Mouse (Mus musculus) G1E (cell line): ENCODE results near the gene Methig1. TPM values are rescaled to one million over a fixed set of nuclear protein-coding genes. Genes with fewer than 3 reads are reported as not detected.

Experiments used
- ATAC-seq: 2 replicates; pipeline ENCODE4 v1.8.0; 2016; ENCODE audit warnings: mild to moderate bottlenecking; ENCODE audit not compliant: insufficient number of reproducible peaks, poor library complexity, low FRiP score, severe bottlenecking; ENCODE audit errors: extremely low read depth
- DNase-seq: peaks from one replicate; pipeline ENCODE4 v3.0.0; 2012; ENCODE audit warnings: low spot score
- H3K27me3 ChIP-seq: 2 replicates; pipeline ENCODE4 v1.6.1; 2012; ENCODE audit warnings: mild to moderate bottlenecking, low read length, inconsistent platforms; ENCODE audit not compliant: insufficient read depth
- H3K36me3 ChIP-seq: replicated peaks from 2 replicates; pipeline ENCODE3; 2012; ENCODE audit warnings: mild to moderate bottlenecking, inconsistent platforms
- H3K4me1 ChIP-seq: 2 replicates; pipeline ENCODE4 v1.6.1; 2012; ENCODE audit warnings: low read depth, low read length, inconsistent platforms, mixed read lengths; ENCODE audit not compliant: insufficient read depth
- H3K4me3 ChIP-seq: 2 replicates; pipeline ENCODE4 v1.5.1; 2012; ENCODE audit warnings: low read depth, mild to moderate bottlenecking, inconsistent platforms, low read length, moderate library complexity, mixed read lengths
- H3K9me3 ChIP-seq: replicated peaks from 2 replicates; pipeline ENCODE4 v1.6.1; 2012; ENCODE audit warnings: inconsistent platforms
- CTCF ChIP-seq: IDR thresholded peaks from 2 replicates; pipeline ENCODE4 v1.5.1; 2012; ENCODE audit warnings: low read depth, low read length, inconsistent platforms, mixed read lengths
- GATA1 ChIP-seq: IDR thresholded peaks from 2 replicates; pipeline ENCODE4 v1.6.1; 2012; ENCODE audit warnings: borderline replicate concordance, low read length, inconsistent platforms, mixed read lengths
- GATA2 ChIP-seq: IDR thresholded peaks from 2 replicates; pipeline ENCODE4 v1.6.1; 2012; ENCODE audit warnings: low read depth, low read length, inconsistent platforms, borderline replicate concordance
- POLR2AphosphoS5 ChIP-seq: IDR thresholded peaks from 2 replicates; pipeline ENCODE4 v1.6.1; 2012; ENCODE audit warnings: low read depth, low read length, inconsistent platforms; ENCODE audit not compliant: insufficient replicate concordance
- TAL1 ChIP-seq: conservative IDR thresholded peaks from 2 replicates; pipeline ENCODE4 v1.6.1; 2012; ENCODE audit warnings: low read depth, low read length, inconsistent platforms, mixed read lengths
- polyA plus RNA-seq: library from polyadenylated mRNA; stranded (reverse); fragments of >175 nt; gene quantifications from 2 replicates; pipeline ENCODE4 v1.2.3, GENCODE M21; 2012
- total RNA-seq, 2 experiments: library from RNA; stranded (forward) in 1 of 2; stranded (reverse) in 1 of 2; fragments of 200-1000 nt in 1 of 2; fragments of >200 nt in 1 of 2; fragmentation: Nextera tagmentation in 1 of 2; gene quantifications; 2 replicates each; pipeline ENCODE4 v1.2.3; 2014 to 2017

Methig1 gene
- total and polyA plus RNA-seq, 3 experiments: 0.22 TPM; not detected in 2

DNA sequence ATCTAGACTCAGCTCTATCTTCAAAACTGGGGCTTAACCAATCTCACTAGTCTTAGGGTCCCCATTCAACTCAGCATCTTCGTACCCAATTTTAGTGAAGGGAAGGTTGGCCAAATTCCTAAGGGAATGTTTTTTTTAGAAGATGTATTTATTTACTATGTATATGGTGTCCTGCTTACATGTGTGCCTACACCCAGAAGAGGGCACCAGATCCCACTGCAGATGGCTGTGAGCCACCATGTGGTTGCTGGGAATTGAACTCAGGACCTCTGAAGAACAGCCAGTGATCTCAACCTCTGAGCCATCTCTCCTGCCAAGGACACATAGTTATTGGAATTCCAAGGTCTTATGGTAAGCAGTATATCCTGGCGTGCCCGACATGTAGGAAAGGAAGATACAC lies 42.6 kb downstream of the Methig1 start:
- peaks cover 65% of the 10 kb centered on the region for H3K4me1 ChIP-seq
- H3K9me3 ChIP-seq: no peaks in the 10 kb centered on the region
- H3K27me3 ChIP-seq: no peaks in the 10 kb centered on the region
- ATAC-seq (no peak), DNase-seq (no peak)
- H3K36me3 ChIP-seq: peaks cover 95% of the 10 kb centered on the region
- no peak overlapping the region for H3K4me3 ChIP-seq
- TF ChIP-seq TAL1: no peak
- no peak for TF ChIP-seq GATA1
- TF ChIP-seq POLR2AphosphoS5: no peak
- TF ChIP-seq GATA2: no peak
- TF ChIP-seq CTCF: no peak

DNA sequence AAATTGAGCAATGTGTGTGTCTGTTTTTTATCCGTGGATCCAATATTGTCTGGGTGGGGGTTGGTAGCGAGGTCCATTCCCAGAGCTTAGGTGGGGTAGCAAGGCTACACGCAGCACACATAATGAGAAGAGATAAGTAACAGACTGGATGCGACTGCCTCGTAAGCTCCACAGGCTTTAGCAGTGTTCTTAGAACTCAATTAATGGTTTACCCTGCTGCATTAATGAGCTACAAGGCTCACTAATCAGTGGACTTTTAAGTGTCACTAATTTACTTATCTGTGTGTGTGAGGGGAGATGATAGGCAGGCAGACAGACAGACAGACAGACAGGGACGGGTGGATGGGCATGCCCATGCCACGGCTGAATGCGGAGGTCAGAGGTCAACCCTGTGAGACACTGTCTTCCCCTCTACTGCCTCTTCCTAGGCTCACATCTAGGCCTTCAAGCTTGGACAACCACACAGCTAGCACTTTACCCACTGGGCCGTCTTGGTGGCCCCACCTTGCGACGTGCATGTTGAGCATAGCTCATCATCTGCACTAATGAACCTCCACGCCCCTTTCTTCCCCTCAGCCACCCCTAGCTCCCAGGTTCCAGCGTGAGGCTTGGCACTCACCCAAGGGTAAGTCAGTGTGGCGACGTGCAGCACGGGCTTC lies 47.8 kb downstream of the Methig1 start:
- peaks cover 100% of the 10 kb centered on the region for H3K36me3 ChIP-seq
- DNase-seq: no peak
- peak overlapping the region; percentile 47; the same call in 1 of the 2 replicates for H3K4me3 ChIP-seq
- no peak for ATAC-seq
- TF ChIP-seq TAL1 (no peak), GATA2 (no peak), CTCF (no peak), GATA1 (no peak)
- H3K4me1 ChIP-seq: peaks cover 78% of the 10 kb centered on the region
- H3K27me3 ChIP-seq: no peaks in the 10 kb centered on the region
- H3K9me3 ChIP-seq: no peaks in the 10 kb centered on the region

DNA sequence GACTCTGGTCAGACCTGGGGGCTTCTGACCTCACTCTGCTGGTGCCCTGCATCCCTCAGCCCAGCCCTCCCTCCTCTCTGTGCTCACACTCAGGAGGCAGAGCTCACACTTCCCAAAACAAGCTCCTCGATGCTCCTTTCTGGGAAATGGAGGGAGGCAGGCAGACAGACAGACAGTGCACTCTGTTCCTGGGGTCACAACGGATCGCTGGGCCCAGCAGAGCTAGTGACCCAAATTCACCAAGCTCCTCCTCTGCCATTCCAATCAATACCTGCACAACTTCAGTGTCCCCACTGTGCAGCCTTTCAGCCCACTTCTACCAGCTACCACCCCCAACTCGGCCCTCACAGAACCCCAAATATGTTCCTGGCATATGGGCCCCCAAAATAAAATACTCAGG lies 48.9 kb downstream of the Methig1 start:
- DNase-seq: no peak
- Histone ChIP-seq H3K9me3 (no peaks in the 10 kb centered on the region), H3K36me3 (peaks cover 100% of the 10 kb centered on the region), H3K4me1 (peaks cover 89% of the 10 kb centered on the region), H3K27me3 (no peaks in the 10 kb centered on the region), H3K4me3 (peak overlapping the region; percentile 47; the same call in 1 of the 2 replicates)
- no peak for TF ChIP-seq GATA1
- TF ChIP-seq CTCF: no peak
- TF ChIP-seq GATA2: no peak
- TF ChIP-seq POLR2AphosphoS5: no peak
- TF ChIP-seq TAL1: no peak
- no peak for ATAC-seq

DNA sequence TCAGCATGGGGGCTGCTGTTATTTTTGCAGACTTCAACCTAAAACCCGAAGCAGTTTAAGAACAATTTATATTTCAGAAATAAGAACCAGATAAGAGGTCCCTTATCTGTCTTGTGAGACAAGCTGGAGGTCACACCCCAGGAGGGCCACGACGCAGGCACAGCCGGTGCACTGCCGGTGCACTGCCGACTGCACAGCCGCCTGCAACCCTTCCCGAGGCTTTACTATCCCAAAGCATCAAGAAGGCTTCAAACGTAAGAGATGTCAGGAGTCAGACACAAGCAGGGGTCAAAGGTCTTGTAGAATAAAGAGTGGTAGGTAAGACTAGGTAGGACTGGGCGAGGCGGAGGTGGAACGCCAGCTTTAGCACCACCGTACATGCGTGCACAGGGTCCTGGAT lies 49.4 kb downstream of the Methig1 start:
- H3K27me3 ChIP-seq: no peaks in the 10 kb centered on the region
- peak overlapping the region; percentile 33; the same call in 1 of the 2 replicates for H3K4me3 ChIP-seq
- H3K9me3 ChIP-seq: no peaks in the 10 kb centered on the region
- TF ChIP-seq GATA2 (no peak), CTCF (no peak), POLR2AphosphoS5 (no peak), GATA1 (no peak), TAL1 (no peak)
- DNase-seq: no peak
- peak; percentile 54; the same call in 1 of the 2 replicates for ATAC-seq
- H3K4me1 ChIP-seq: peaks cover 94% of the 10 kb centered on the region
- H3K36me3 ChIP-seq: peaks cover 100% of the 10 kb centered on the region

DNA sequence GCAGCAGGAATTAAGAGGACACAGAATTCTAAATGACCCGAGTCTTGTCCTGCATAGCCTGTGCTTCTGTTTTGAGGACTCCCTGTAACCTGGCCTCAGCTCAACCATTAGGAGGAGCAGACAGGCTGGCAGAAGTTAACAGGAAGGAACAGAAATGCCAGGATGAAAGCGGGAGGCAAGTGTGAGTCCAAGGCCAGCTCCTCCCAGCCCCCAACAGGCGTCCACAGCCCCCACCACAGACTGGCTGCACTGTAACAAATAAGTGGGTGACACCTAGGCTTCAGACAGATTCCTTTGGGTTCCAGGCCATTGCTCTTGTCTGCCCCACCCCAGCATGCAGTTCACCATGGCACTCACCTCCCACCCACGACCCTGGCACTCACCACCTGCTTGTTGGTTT lies 49.8 kb downstream of the Methig1 start:
- H3K9me3 ChIP-seq: no peaks in the 10 kb centered on the region
- H3K36me3 ChIP-seq: peaks cover 100% of the 10 kb centered on the region
- DNase-seq: no peak
- H3K27me3 ChIP-seq: no peaks in the 10 kb centered on the region
- TF ChIP-seq GATA2 (no peak), CTCF (no peak), TAL1 (no peak), POLR2AphosphoS5 (no peak), GATA1 (no peak)
- H3K4me3 ChIP-seq: peak overlapping the region; percentile 51; the same call in 1 of the 2 replicates
- ATAC-seq: no peak
- peaks cover 93% of the 10 kb centered on the region for H3K4me1 ChIP-seq

DNA sequence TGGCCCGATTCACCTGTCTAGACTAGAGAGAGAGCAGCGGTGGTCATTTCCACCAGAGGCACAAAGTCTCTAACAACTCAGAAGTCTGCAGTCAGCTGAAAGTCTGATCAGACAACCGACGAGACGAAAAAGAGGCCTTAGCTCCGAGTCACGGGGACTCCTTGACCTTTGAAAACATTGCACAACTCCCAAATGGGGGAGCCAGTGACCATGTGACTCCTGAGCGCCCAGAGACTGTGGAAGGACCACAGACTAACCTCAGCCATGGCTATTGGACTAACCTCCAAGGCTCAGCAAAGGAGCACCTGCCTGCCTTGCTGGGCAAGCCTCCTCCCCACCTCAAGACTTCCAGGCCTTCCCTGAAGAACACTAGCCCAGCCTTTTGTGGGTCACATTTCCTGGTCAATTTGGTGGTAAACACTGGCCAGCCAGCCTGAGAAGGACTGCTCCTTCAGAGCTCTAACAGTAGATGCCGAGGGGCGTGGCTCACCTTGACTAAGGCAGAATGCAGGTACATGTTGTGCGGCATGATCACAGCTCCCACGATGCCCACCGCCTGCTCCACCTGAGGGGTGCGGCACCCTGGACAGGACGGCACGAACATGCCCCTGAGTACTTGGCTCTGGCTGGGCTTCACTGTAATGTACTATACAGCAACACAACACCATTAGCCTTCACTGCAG lies 50.5 kb downstream of the Methig1 start:
- Histone ChIP-seq H3K4me3 (peak overlapping the region; percentile 50; the same call in 1 of the 2 replicates), H3K4me1 (peaks cover 95% of the 10 kb centered on the region), H3K36me3 (peaks cover 100% of the 10 kb centered on the region), H3K27me3 (no peaks in the 10 kb centered on the region), H3K9me3 (no peaks in the 10 kb centered on the region)
- TF ChIP-seq GATA1: no peak
- TF ChIP-seq POLR2AphosphoS5: no peak
- TF ChIP-seq GATA2: no peak
- TF ChIP-seq CTCF: no peak
- no peak for DNase-seq
- ATAC-seq: no peak
